Mouse (Mus musculus): ENCODE results near the gene Kbtbd7.
"Not testable (repeated sequence)": the region's sequence is repeated elsewhere in the genome, so short reads cannot be mapped to it uniquely, and the experiment has no call there.

Kbtbd7 gene

DNA sequence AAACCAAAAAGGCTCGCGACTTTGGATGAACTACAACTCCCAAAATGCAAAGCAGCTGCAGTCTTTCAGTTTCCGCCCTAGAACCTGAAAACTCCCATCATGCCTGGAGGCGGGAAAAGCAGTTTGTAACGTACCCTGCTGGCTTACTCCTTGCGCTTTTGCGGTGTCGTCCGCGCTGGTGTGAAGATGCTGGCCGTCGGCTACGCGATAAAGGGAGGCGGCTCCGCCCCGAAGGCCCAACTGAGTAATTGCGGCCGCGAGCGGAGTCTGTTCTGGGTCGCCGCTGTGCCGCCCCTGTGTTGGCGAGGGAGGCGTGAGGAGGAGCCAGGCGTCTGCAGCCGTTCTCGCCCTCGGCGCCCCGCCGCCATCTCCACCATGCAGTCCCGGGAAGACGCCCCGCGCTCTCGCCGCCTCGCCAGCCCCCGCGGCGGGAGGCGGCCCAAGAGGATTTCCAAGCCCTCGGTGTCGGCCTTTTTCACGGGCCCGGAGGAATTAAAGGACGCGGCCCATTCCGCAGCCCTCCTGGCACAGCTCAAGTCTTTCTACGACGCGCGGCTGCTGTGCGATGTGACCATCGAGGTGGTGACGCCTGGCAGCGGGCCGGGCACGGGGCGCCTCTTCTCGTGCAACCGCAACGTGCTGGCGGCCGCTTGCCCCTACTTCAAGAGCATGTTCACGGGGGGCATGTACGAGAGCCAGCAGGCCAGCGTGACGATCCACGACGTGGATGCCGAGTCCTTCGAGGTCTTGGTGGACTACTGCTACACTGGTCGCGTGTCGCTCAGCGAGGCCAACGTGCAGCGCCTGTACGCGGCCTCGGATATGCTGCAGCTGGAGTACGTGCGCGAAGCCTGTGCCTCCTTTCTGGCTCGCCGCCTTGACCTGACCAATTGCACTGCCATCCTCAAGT is 25.6 kb downstream of the Kbtbd7 start, which contains the start of gene Kbtbd6:
TSS of gene Kbtbd6 (plus strand) at position 155 of the 910 bp plus-strand sequence.
- peak; percentile 54 to 72 for DNase-seq

GRCm38 (mm10) chr14:79452591-79452934 is 26.3 kb downstream of the Kbtbd7 start:
- not testable (repeated sequence) for DNase-seq

DNA sequence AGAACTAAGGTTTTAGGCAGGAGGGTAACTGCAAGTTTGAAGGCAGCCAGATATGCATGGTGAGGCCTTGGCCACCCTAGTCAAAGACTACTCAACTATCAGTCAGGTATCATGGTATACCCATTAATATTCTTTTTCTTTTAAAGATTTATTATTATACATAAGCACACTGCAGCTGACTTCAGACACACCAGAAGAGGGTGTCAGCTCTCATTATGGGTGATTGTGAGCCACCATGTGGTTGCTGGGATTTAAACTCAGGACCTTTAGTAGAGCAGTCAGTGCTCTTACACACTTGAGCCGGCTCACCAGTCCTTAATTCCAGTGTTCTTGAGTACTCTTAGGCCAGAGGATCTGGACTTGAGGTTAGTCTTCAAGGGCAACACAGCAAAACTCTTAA is 34.1 kb downstream of the Kbtbd7 start:
- no peak for DNase-seq

DNA sequence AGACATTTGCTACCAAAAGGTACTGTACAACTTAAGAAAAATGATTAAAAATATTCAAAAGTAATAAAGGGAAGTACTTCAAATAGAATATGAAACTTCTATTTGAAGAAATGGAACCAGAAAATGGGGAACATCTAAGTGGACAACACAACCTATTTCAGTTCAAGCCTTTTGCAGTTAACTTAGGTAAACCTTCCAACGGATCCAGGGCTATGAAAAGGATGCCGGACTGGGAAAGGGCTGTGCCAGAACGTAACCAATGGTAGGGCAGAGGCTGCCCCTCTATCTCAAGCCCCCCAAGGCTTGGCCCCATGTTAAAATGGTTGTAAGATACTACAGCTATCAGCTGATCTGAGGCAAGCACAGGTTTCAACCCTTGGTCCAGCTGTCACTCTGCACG is 34.7 kb downstream of the Kbtbd7 start:
- DNase-seq, result no peak

GRCm38 (mm10) chr14:79465623-79466022 is 39.3 kb downstream of the Kbtbd7 start:
- DNase-seq, result no peak

DNA sequence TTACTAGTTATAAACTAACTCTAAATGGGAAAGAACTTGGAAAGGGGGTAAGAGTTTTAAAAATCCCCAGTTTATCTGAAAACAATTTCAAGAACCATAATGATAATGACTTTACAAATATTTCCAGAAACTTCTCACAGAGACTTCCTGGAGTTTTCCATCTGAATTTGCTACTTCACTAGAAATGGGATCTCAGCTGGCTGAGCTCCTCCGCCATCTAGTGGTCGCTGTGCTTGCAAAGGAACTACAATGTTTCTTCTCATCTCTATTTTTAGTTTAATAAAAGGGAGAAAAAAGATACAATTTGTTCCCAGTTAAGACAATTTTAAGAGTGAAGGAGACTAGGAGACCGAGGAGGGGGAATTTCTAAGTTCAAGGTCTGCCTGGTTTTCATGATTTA is 41.3 kb downstream of the Kbtbd7 start:
- DNase-seq, result no peak

GRCm38 (mm10) chr14:79473384-79473783 is 47.1 kb downstream of the Kbtbd7 start:
- DNase-seq, result no peak
